ENCODE assay signal across 25 mouse cellular contexts in genomic region chr1:72174183-72174582, GRCm38 (mm10). TPM values are rescaled to one million over a fixed set of nuclear protein-coding genes. Genes with fewer than 3 reads are reported as not detected.
A peak's percentile ranks its signal among the peaks of the same experiment; 100 is the strongest.
DNase-seq lines count a peak whose midpoint lies in the region; ATAC-seq and TF ChIP-seq lines count a peak whose summit lies in the region.
"Had no signal": no experiment of that assay in that cellular context is flagged by ENCODE, and none has a peak within 500 bp of the region (broad histone marks: within the 10 kb centered on the region; RNA-seq: fewer than 3 reads in every experiment).

No protein-coding gene starts in this region.

- H3K27ac ChIP-seq in embryonic facial prominence, embryonic 14.5 days (replicated peaks; ENCODE audit: low read depth, low read length) = no peak overlapping the region
- no peak overlapping the region for H3K27ac ChIP-seq in embryonic facial prominence, embryonic 10.5 days (replicated peaks)
- H3K27ac ChIP-seq in liver, embryonic 15.5 days (replicated peaks) = 0 out of 2 replicates have a peak overlapping the region, but pooled peaks have one; percentile 22
- H3K27ac ChIP-seq in liver, embryonic 12.5 days = no peak overlapping the region
- peak overlapping the region; percentile 23 for H3K27ac ChIP-seq in small intestine, adult 2 months (ENCODE audit: insufficient read depth, low read depth, low read length)
- H3K27ac ChIP-seq: embryonic facial prominence, embryonic 13.5 days; forebrain, embryonic 10.5 days; forebrain, embryonic 13.5 days; heart, adult 2 months; heart, embryonic 10.5 days; heart, embryonic 13.5 days; hindbrain, embryonic 14.5 days had no signal

- H3K4me3 ChIP-seq in embryonic facial prominence, embryonic 14.5 days (ENCODE audit: low read depth, low read length) = no peak overlapping the region
- H3K4me3 ChIP-seq in embryonic facial prominence, embryonic 10.5 days = no peak overlapping the region
- H3K4me3 ChIP-seq in liver, embryonic 15.5 days (replicated peaks) = no peak overlapping the region
- H3K4me3 ChIP-seq in liver, embryonic 12.5 days = no peak overlapping the region
- no peak overlapping the region for H3K4me3 ChIP-seq in small intestine, adult 2 months (ENCODE audit: low read depth, low read length)
- H3K4me3 ChIP-seq: embryonic facial prominence, embryonic 13.5 days; forebrain, embryonic 10.5 days; forebrain, embryonic 13.5 days; heart, adult 2 months; heart, embryonic 10.5 days; heart, embryonic 13.5 days had no signal

- H3K4me1 ChIP-seq in embryonic facial prominence, embryonic 14.5 days (ENCODE audit: control insufficient read depth, insufficient read depth, low read length) = no peaks in the 10 kb centered on the region
- peaks cover 18% of the 10 kb centered on the region for H3K4me1 ChIP-seq in embryonic facial prominence, embryonic 10.5 days
- H3K4me1 ChIP-seq in liver, embryonic 15.5 days (replicated peaks) = peaks cover 9% of the 10 kb centered on the region; the same call in 1 of the 2 replicates
- peaks cover 8% of the 10 kb centered on the region; the same call in 1 of the 2 replicates for H3K4me1 ChIP-seq in liver, embryonic 12.5 days
- H3K4me1 ChIP-seq in small intestine, adult 2 months (ENCODE audit: control insufficient read depth, insufficient read depth, insufficient read length, low read length) = peaks cover 17% of the 10 kb centered on the region
- H3K4me1 ChIP-seq: embryonic facial prominence, embryonic 13.5 days; forebrain, embryonic 13.5 days had no signal

- H3K9me3 ChIP-seq in embryonic facial prominence, embryonic 14.5 days (ENCODE audit: control insufficient read depth, low read length) = no peaks in the 10 kb centered on the region
- H3K9me3 ChIP-seq in embryonic facial prominence, embryonic 10.5 days = no peaks in the 10 kb centered on the region
- no peaks in the 10 kb centered on the region for H3K9me3 ChIP-seq in liver, embryonic 15.5 days (replicated peaks)
- H3K9me3 ChIP-seq in liver, embryonic 12.5 days (replicated peaks) = no peaks in the 10 kb centered on the region
- H3K9me3 ChIP-seq: embryonic facial prominence, embryonic 13.5 days; forebrain, embryonic 10.5 days; forebrain, embryonic 13.5 days; heart, embryonic 10.5 days; heart, embryonic 13.5 days had no signal

- TF ChIP-seq POLR2A in small intestine, adult 2 months (IDR thresholded peaks at IDR 0.05; ENCODE audit: low read depth, low read length) = no peak

- H3K9ac ChIP-seq in embryonic facial prominence, embryonic 14.5 days (ENCODE audit: low read depth, low read length) = no peak overlapping the region
- H3K9ac ChIP-seq in liver, embryonic 15.5 days = no peak overlapping the region
- H3K9ac ChIP-seq in liver, embryonic 12.5 days = no peak overlapping the region
- H3K9ac ChIP-seq: embryonic facial prominence, embryonic 13.5 days; forebrain, embryonic 13.5 days; heart, embryonic 13.5 days; hindbrain, embryonic 14.5 days had no signal

- H3K36me3 ChIP-seq in embryonic facial prominence, embryonic 14.5 days (ENCODE audit: control insufficient read depth, insufficient read depth, low read length) = no peaks in the 10 kb centered on the region
- H3K36me3 ChIP-seq in embryonic facial prominence, embryonic 10.5 days (replicated peaks) = no peaks in the 10 kb centered on the region
- no peaks in the 10 kb centered on the region for H3K36me3 ChIP-seq in liver, embryonic 15.5 days (replicated peaks)
- no peaks in the 10 kb centered on the region for H3K36me3 ChIP-seq in liver, embryonic 12.5 days
- H3K36me3 ChIP-seq in small intestine, adult 2 months (ENCODE audit: control insufficient read depth, insufficient read depth, low read length) = no peaks in the 10 kb centered on the region
- H3K36me3 ChIP-seq: embryonic facial prominence, embryonic 13.5 days; forebrain, embryonic 10.5 days; heart, embryonic 10.5 days; heart, embryonic 13.5 days had no signal

- 66% methylated on average over 7 of the region's 7 CpGs for WGBS in embryonic facial prominence, embryonic 14.5 days
- 67% methylated on average over 7 of the region's 7 CpGs for WGBS in embryonic facial prominence, embryonic 10.5 days
- 54% methylated on average over 7 of the region's 7 CpGs for WGBS in liver, embryonic 15.5 days (ENCODE audit: insufficient replicate concordance)
- 62% methylated on average over 7 of the region's 7 CpGs for WGBS in liver, embryonic 12.5 days (ENCODE audit: insufficient replicate concordance)
- WGBS in small intestine, adult 2 months = 34% methylated on average over 7 of the region's 7 CpGs

- no peak overlapping the region for H3K4me2 ChIP-seq in embryonic facial prominence, embryonic 14.5 days (ENCODE audit: low read depth, low read length)
- no peak overlapping the region for H3K4me2 ChIP-seq in liver, embryonic 15.5 days
- H3K4me2 ChIP-seq in liver, embryonic 12.5 days = no peak overlapping the region
- H3K4me2 ChIP-seq: embryonic facial prominence, embryonic 13.5 days; forebrain, embryonic 13.5 days; heart, embryonic 13.5 days; hindbrain, embryonic 14.5 days had no signal

- ATAC-seq in embryonic facial prominence, embryonic 14.5 days (ENCODE audit: low read depth) = peak; percentile 28; the same call in 1 of the 2 replicates
- no peak for ATAC-seq in liver, embryonic 15.5 days (ENCODE audit: insufficient read depth)
- ATAC-seq in liver, embryonic 12.5 days = no peak
- ATAC-seq: activated CD4-positive, CD25-positive, alpha-beta regulatory T cell, adult 4 months; forebrain, embryonic 13.5 days; forebrain, embryonic 16.5 days had no signal

- TF ChIP-seq CTCF in small intestine, adult 2 months (IDR thresholded peaks at IDR 0.05; ENCODE audit: extremely low read depth, insufficient read length, insufficient replicate concordance, low read depth, low read length) = no peak

- no peaks in the 10 kb centered on the region for H3K27me3 ChIP-seq in embryonic facial prominence, embryonic 14.5 days (replicated peaks; ENCODE audit: control insufficient read depth, insufficient read depth, low read length)
- H3K27me3 ChIP-seq in embryonic facial prominence, embryonic 10.5 days (replicated peaks; ENCODE audit: low read depth, poor library complexity, severe bottlenecking) = no peaks in the 10 kb centered on the region
- H3K27me3 ChIP-seq in liver, embryonic 15.5 days = no peaks in the 10 kb centered on the region
- H3K27me3 ChIP-seq in liver, embryonic 12.5 days (replicated peaks) = no peaks in the 10 kb centered on the region
- no peaks in the 10 kb centered on the region for H3K27me3 ChIP-seq in small intestine, adult 2 months (ENCODE audit: control insufficient read depth, insufficient read depth, low read length)
- H3K27me3 ChIP-seq: embryonic facial prominence, embryonic 13.5 days; forebrain, embryonic 13.5 days; heart, embryonic 13.5 days had no signal

- DNase-seq in embryonic facial prominence, embryonic 14.5 days (ENCODE audit: low spot score) = peak; percentile 10
- DNase-seq in embryonic facial prominence, embryonic 10.5 days (ENCODE audit: low spot score) = no peak
- no peak for DNase-seq in kidney, adult 9 months
- DNase-seq in natural killer cell, adult 2 months (ENCODE audit: low spot score in 2 of 2) = no peak
- DNase-seq: adrenal gland, adult 8-10 months; adrenal gland, postnatal 25 days; cerebellum, adult 11-12 months; cerebellum, adult 9-10 months; cerebellum, postnatal 14 days; gastrocnemius, postnatal 10 days; gastrocnemius, postnatal 36 days; heart, adult 2 months; heart, postnatal 14 days; heart, postnatal 4 days had no signal

RNA-seq across cellular contexts. Expression of gene Mreg, which starts 37.9 kb away (rescaled TPM):
- polyA plus RNA-seq in embryonic facial prominence, embryonic 14.5 days (2014; fragmentation: Nextera tagmentation; extraction: Ambion mirVana) = 5.9 and 7.6 TPM in 2 replicates
- polyA plus RNA-seq in embryonic facial prominence, embryonic 10.5 days (2016; fragmentation: Nextera tagmentation; extraction: Ambion mirVana) = 20.3 and 21.1 TPM in 2 replicates
- polyA plus RNA-seq in liver, embryonic 15.5 days (2015; fragmentation: Nextera tagmentation; extraction: Ambion mirVana) = 7.6 and 8.1 TPM in 2 replicates
- 5.2 and 5.8 TPM in 2 replicates for polyA plus RNA-seq in liver, embryonic 12.5 days (2016; fragmentation: Nextera tagmentation; extraction: Ambion mirVana)
- polyA plus RNA-seq in small intestine, adult 2 months (2012; rRNA removed) = 0.94 and 11.0 TPM in 2 replicates

Comparison
In these comparisons a context has a peak if more than half of its experiments do, and no peak if none do; other contexts are left out.
1. H3K27ac ChIP-seq: peak in liver, embryonic 15.5 days (single experiment) and small intestine, adult 2 months (single experiment); none in embryonic facial prominence, embryonic 14.5 days (single experiment), embryonic facial prominence, embryonic 10.5 days (single experiment) and liver, embryonic 12.5 days (single experiment).